Mouse (Mus musculus) layer of hippocampus, postnatal 10 days (tissue): ENCODE data around the gene Olfr181. TPM values are rescaled to one million over a fixed set of nuclear protein-coding genes. Genes with fewer than 3 reads are reported as not detected.

Experiments
- DNase-seq, 2 experiments: peaks; one replicate each; pipeline ENCODE4 v3.0.0; 2021; ENCODE audit warnings: low spot score in 2 of 2
- long read RNA-seq: library from polyadenylated mRNA; stranded (forward); transcript quantifications from one replicate; pipeline ENCODE4 v2.0.0, GENCODE M21; 2023
- total RNA-seq, 2 experiments: library from RNA; stranded (reverse); gene quantifications; 2 replicates each; pipeline ENCODE4 v1.2.3; 2021

Olfr181 gene
- total RNA-seq: not detected
- long read RNA-seq: 0 reads

- DNase-seq: no peak
Measured at GRCm38 (mm10) chr16:58928655-58929054, at the start of gene Olfr181. TSS of gene Olfr181 (minus strand) at chr16:58928755.

GRCm38 (mm10) chr16:58929292-58929691 lies 737 bp upstream of the Olfr181 start, which contains the start of gene Olfr180:
TSS of gene Olfr180 (minus strand) at chr16:58929392.
- DNase-seq: no peak

GRCm38 (mm10) chr16:58891963-58892362 lies 36.6 kb downstream of the Olfr181 start, which contains the start of gene Olfr178:
TSS of gene Olfr178 (minus strand) at chr16:58892063.
- no peak for DNase-seq

- DNase-seq: no peak
Measured at GRCm38 (mm10) chr16:58884416-58884815, 44.1 kb downstream of the Olfr181 start.

Other genes with a start within 250 kb of the Olfr181 start
- gene Gpr15, start 209.7 kb downstream of the Olfr181 start, total RNA-seq: not detected
- 100 to 1,000 TPM in 1 of 2 experiments, 10 to 100 TPM in 1; 91.4 to 112 TPM for gene Cldnd1, start 200.8 kb downstream of the Olfr181 start, total RNA-seq
- gene Olfr172, start 165.6 kb downstream of the Olfr181 start, total RNA-seq: not detected
- not detected for gene Olfr173, start 128.5 kb downstream of the Olfr181 start, total RNA-seq
- gene Olfr175-ps1, start 102.0 kb downstream of the Olfr181 start, total RNA-seq: not detected
- not detected for gene Olfr177, start 54.0 kb downstream of the Olfr181 start, total RNA-seq
- not detected for gene Olfr178, start 36.7 kb downstream of the Olfr181 start, total RNA-seq
- not detected for gene Olfr180, start 637 bp upstream of the Olfr181 start, total RNA-seq
- not detected for gene Olfr183, start 66.6 kb upstream of the Olfr181 start, total RNA-seq
- gene Olfr186, start 101.5 kb upstream of the Olfr181 start, total RNA-seq: not detected
- not detected for gene Olfr187, start 111.0 kb upstream of the Olfr181 start, total RNA-seq
- not detected for gene Olfr190, start 149.2 kb upstream of the Olfr181 start, total RNA-seq
- not detected for gene Olfr191, start 161.1 kb upstream of the Olfr181 start, total RNA-seq
- not detected for gene Olfr193, start 183.1 kb upstream of the Olfr181 start, total RNA-seq
- gene Olfr194, start 192.3 kb upstream of the Olfr181 start, total RNA-seq: not detected
- gene Olfr195, start 218.3 kb upstream of the Olfr181 start, total RNA-seq: not detected
- gene Olfr196, start 241.7 kb upstream of the Olfr181 start, total RNA-seq: not detected